Mouse (Mus musculus) C2C12 (cell line): ENCODE data around the gene Clpb.
A peak's percentile ranks its signal among the peaks of the same experiment; 100 is the strongest.

Experiments used
- CEBPB ChIP-seq: IDR thresholded peaks from one replicate; pipeline ENCODE4 v1.6.1; 2011; ENCODE audit warnings: low read depth, mild to moderate bottlenecking, control low read depth, moderate library complexity
- CTCF ChIP-seq: IDR thresholded peaks from one replicate; pipeline ENCODE4 v1.5.1; 2011; ENCODE audit not compliant: control insufficient read depth, insufficient read depth, insufficient read length
- MAX ChIP-seq: IDR thresholded peaks from one replicate; pipeline ENCODE4 v1.6.1; 2011; ENCODE audit warnings: mild to moderate bottlenecking, control low read depth

DNA sequence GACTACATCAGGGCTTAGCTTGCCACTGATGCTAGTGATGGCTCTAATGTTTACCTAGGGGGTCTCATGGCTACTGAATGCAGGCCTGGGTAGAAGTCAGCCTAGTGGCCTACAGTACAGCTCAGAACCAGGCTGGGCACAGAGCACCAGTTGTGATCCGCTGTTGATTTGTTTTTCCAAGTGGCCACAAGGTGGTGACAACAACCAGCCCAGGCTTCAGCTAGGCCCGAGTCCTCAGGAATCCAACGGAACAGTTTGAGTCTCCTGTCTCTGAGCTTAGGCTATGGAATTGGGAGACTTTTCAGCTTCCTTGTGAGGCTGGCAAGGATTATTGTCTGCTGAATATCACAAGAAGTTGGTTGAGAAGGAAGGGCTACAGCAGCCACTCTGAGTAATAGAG lies 3.1 kb downstream of the Clpb start:
- TF ChIP-seq CEBPB (no peak), CTCF (peak; percentile 43), MAX (no peak)
